Mouse (Mus musculus): Measurements from ENCODE around the gene Zfp609. TPM values are rescaled to one million over a fixed set of nuclear protein-coding genes. Genes with fewer than 3 reads are reported as not detected.

Zfp609 gene
- polyA plus RNA-seq (2012; ENCODE audit: low replicate concordance) = 9.9 and 66.3 TPM in 2 replicates

DNA sequence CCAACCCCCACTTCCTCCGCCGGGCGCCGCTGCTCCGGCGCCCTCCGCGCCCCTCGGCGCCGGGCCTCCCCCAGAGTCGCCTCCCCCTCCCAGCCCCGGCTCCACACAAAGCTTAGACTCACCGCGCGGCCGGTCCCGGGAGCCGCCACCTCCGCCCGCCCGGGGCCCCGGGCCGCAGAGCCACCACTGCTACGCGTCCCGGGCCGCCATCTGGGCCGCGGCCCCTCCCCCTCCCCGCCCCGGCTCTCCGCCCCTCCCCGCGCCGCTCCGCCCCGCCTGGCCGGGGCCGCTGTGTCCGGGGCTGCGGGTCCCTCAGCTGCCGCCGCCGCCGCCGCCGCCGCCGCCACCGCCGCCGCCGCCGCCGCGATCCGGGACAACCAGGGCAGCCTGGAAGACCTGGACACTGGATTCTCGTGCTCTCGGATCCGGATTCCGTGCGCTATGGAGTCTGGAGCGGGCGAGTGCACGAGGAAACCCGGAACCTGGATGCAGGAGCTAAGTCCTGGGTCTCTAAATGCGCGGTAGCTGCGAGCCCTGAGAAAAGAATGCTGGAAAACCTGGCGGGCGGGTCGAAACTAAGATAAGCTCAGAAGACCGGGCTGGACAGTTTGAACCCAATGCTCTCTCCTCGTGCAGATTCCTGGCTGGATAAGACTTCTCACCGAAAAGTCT, at the start of gene Zfp609:
Gene Zfp609, minus strand, starts transcription at position 221 of the 672 bp plus-strand sequence.

DNA sequence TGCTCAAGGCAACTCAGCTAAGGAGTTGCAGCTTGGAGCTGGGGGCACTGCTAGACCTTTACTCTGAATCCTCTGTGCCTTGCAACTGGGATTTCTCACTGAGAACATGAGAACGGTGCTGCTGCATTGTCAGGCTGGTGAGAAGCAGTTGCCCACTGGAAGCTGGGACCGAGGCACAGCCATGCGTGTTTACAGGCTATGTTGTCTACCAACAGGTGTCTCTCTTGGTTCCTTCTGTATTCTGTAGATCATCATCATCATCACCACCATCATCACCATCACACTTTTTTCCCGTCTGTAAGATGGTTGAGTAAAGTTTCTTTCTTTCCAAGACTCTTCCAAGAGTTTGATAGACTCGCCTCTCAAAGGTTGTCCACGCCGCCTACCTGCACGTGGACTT, 159.7 kb downstream of the Zfp609 start, which contains the start of gene Oaz2:
Gene Oaz2, plus strand, starts transcription at position 301 of the 400 bp plus-strand sequence.

Other genes with a start within 250 kb of the Zfp609 start
- 18.1 and 154 TPM in 2 replicates for gene Plekho2, start 247.5 kb downstream of the Zfp609 start, polyA plus RNA-seq (2012; ENCODE audit: low replicate concordance)
- 22.7 and 39.3 TPM in 2 replicates for gene Pif1, start 240.4 kb downstream of the Zfp609 start, polyA plus RNA-seq (2012; ENCODE audit: low replicate concordance)
- gene Rbpms2, start 197.9 kb downstream of the Zfp609 start, polyA plus RNA-seq (2012; ENCODE audit: low replicate concordance) = 1.4 and 1.5 TPM in 2 replicates
- 79.3 and 108 TPM in 2 replicates for gene Oaz2, start 159.6 kb downstream of the Zfp609 start, polyA plus RNA-seq (2012; ENCODE audit: low replicate concordance)
- gene Pclaf, start 62.7 kb upstream of the Zfp609 start, polyA plus RNA-seq (2012; ENCODE audit: low replicate concordance) = 3.2 and 4.5 TPM in 2 replicates
- gene Trip4, start 81.2 kb upstream of the Zfp609 start, polyA plus RNA-seq (2012; ENCODE audit: low replicate concordance) = 0.44 and 1.0 TPM in 2 replicates
- 11.8 and 18.3 TPM in 2 replicates for gene Csnk1g1, start 81.4 kb upstream of the Zfp609 start, polyA plus RNA-seq (2012; ENCODE audit: low replicate concordance)
- 30.6 and 132 TPM in 2 replicates for gene Ppib, start 232.7 kb upstream of the Zfp609 start, polyA plus RNA-seq (2012; ENCODE audit: low replicate concordance)
- gene Snx22, start 242.2 kb upstream of the Zfp609 start, polyA plus RNA-seq (2012; ENCODE audit: low replicate concordance) = 4.8 and 14.1 TPM in 2 replicates

Data from leukemia stem cell, adult 10-12 weeks (primary cell).